Mouse (Mus musculus): ENCODE measurements around the gene Cdh1. TPM values are rescaled to one million over a fixed set of nuclear protein-coding genes. Genes with fewer than 3 reads are reported as not detected.
A peak's percentile ranks its signal among the peaks of the same experiment; 100 is the strongest.

Cdh1 gene
- total and polyA plus RNA-seq, 3 experiments, result 0.13 TPM; not detected in 2

DNA sequence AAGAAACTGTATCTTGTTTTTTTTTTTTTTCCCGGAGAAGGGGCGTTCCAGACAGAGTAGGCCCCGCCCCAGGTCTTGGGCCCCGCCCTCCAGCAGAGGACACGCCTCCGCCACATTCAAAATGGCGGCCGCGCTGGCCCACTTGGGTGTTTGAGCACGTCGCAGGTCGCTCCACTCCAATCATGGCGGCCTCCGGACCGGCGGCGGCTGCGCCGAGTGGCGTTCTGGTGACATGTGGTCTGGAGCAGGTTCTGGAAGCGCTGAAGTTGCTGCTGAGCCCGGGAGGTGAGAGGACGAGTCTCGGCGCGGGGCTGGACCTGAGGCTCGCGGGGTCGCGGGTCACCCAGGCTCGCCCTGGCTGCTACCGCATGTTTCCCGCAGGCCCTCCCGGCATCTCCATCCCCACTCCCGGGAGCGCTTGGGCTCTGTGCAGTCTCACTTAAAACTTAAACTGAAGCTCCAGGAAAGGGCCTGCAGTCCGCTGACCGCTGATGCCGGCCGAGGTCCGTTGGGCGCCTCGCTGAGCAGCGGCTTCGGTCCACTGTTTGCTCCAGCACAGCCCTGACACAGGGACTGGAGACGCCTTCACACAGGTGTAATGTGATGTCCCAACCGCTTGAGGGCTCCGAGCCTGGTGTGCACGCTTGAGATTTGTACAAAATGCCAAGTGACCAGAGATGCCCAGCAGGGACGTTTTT is 80.0 kb downstream of the Cdh1 start, which contains the start of gene Tango6:
TSS of gene Tango6 (plus strand) at position 98 of the 698 bp plus-strand sequence.
- Histone ChIP-seq H3K4me1 (ENCODE audit: control insufficient read depth in 1 of 2, insufficient read depth in 2 of 2) (peaks cover under 1 to 16% of the 10 kb centered on the region in 2 experiments; a peak in 3 of 4 replicates), H3K27me3 (replicated peaks) (no peaks in the 10 kb centered on the region), H3K4me3 (replicated peaks in 1 of 3; ENCODE audit: low read depth in 2 of 3, low read length in 2 of 3, poor library complexity in 1 of 3) (peak within 1 kb of the TSS; percentile 71 to 81 (median 71)), H3K4me2 (ENCODE audit: insufficient read depth, low read depth, poor library complexity, severe bottlenecking) (peak within 1 kb of the TSS; percentile 36; the same call in 1 of the 2 replicates), H3K9me3 (replicated peaks; ENCODE audit: low read length) (no peaks in the 10 kb centered on the region), H3K79me2 (replicated peaks; ENCODE audit: control insufficient read depth, extremely low read depth, insufficient read depth, poor library complexity, severe bottlenecking) (no peaks in the 10 kb centered on the region), H3K36me3 (replicated peaks in 1 of 2; ENCODE audit: control insufficient read depth in 1 of 2, insufficient read depth in 1 of 2, low read length in 1 of 2) (peaks cover 0 to under 1% of the 10 kb centered on the region in 2 experiments), H3K9ac (ENCODE audit: insufficient read depth, low read depth) (peak within 1 kb of the TSS; percentile 54), H3K27ac (ENCODE audit: insufficient read depth, low read depth) (peak within 1 kb of the TSS; percentile 21; the same call in 1 of the 2 replicates)
- peak; percentile 84 for DNase-seq (ENCODE audit: extremely low read depth)
- 0 out of 2 replicates have a peak, but pooled peaks have one; percentile 24 for TF ChIP-seq IRF4 (IDR thresholded peaks at IDR 0.05; ENCODE audit: low read depth, low read length)
- no peak for TF ChIP-seq JUND (conservative IDR thresholded peaks at IDR 0.05; ENCODE audit: low read depth, low read length)
- TF ChIP-seq POLR2A (IDR thresholded peaks at IDR 0.05; ENCODE audit: low read depth, low read length), result peak; percentile 93
- TF ChIP-seq SMC3 (IDR thresholded peaks at IDR 0.05; ENCODE audit: low read depth, low read length), result peak; percentile 3; the same call in 1 of the 2 replicates
- TF ChIP-seq TBP (conservative IDR thresholded peaks at IDR 0.05; ENCODE audit: low read depth, low read length), result peak; percentile 63; the same call in 1 of the 2 replicates
- TF ChIP-seq UBTF (IDR thresholded peaks at IDR 0.05; ENCODE audit: low read depth, low read length), result no peak
- no peak for TF ChIP-seq USF2 (conservative IDR thresholded peaks at IDR 0.05; ENCODE audit: low read depth, low read length)
- no peak for TF ChIP-seq ZKSCAN1 (IDR thresholded peaks at IDR 0.05; ENCODE audit: borderline replicate concordance, low read depth, low read length)
- peak; percentile 62; the same call in 1 of the 2 replicates for TF ChIP-seq POLR2AphosphoS2 (IDR thresholded peaks at IDR 0.05; ENCODE audit: low read depth, low read length)
- TF ChIP-seq ZMIZ1 (IDR thresholded peaks at IDR 0.05; ENCODE audit: low read depth, low read length), result peak; percentile 79
- TF ChIP-seq ZNF384 (IDR thresholded peaks at IDR 0.05; ENCODE audit: low read depth, low read length), result peak; percentile 95
- TF ChIP-seq CTCF (conservative IDR thresholded peaks at IDR 0.05 in 1 of 2, IDR thresholded peaks at IDR 0.05 in 1 of 2; ENCODE audit: low read depth in 2 of 2, low read length in 2 of 2), result peak; percentile 32 to 69; a peak in 3 of 4 replicates
- TF ChIP-seq NRF1 (IDR thresholded peaks at IDR 0.05; ENCODE audit: low read depth, low read length), result peak; percentile 73
- TF ChIP-seq NELFE (IDR thresholded peaks at IDR 0.05; ENCODE audit: low read depth, low read length), result peak; percentile 92
- TF ChIP-seq KAT2A (IDR thresholded peaks at IDR 0.05; ENCODE audit: insufficient replicate concordance, low read length), result 0 out of 2 replicates have a peak, but pooled peaks have one; percentile 44
- no peak for TF ChIP-seq MAFK (IDR thresholded peaks at IDR 0.05; ENCODE audit: insufficient replicate concordance, low read length)
- TF ChIP-seq ZC3H11A (IDR thresholded peaks at IDR 0.05; ENCODE audit: low read depth, low read length), result no peak
- peak; percentile 9; the same call in 1 of the 2 replicates for TF ChIP-seq MAX (IDR thresholded peaks at IDR 0.05; ENCODE audit: low read length)
- TF ChIP-seq HCFC1 (IDR thresholded peaks at IDR 0.05; ENCODE audit: low read depth, low read length), result peak; percentile 73
- peak; percentile 50 for TF ChIP-seq ELF1 (IDR thresholded peaks at IDR 0.05; ENCODE audit: low read depth, low read length)
- peak; percentile 95 for TF ChIP-seq TCF12 (IDR thresholded peaks at IDR 0.05; ENCODE audit: low read depth, low read length)
- TF ChIP-seq MAZ (IDR thresholded peaks at IDR 0.05; ENCODE audit: low read depth, low read length), result no peak
- peak; percentile 66 for TF ChIP-seq MXI1 (IDR thresholded peaks at IDR 0.05; ENCODE audit: low read depth, low read length)
- no peak for TF ChIP-seq ETS1 (conservative IDR thresholded peaks at IDR 0.05; ENCODE audit: low read depth, low read length)
- dilution Hi-C loops (cut with MboI; ENCODE audit: extremely low pct_ligation_motif_present, extremely low pct_unique_long_range_greater_than_20kb, low sequenced_read_pairs) (no loop called here), in situ Hi-C loops (cut with MboI; ENCODE audit: low pct_ligation_motif_present, low pct_unique_long_range_greater_than_20kb, low sequenced_read_pairs) (no loop called here)
